Mouse (Mus musculus) neural tube, embryonic 14.5 days (tissue): ENCODE data around the gene Fkbp6. TPM values are rescaled to one million over a fixed set of nuclear protein-coding genes. Genes with fewer than 3 reads are reported as not detected.

Source experiments
- ATAC-seq: fragments of 200-750 bp; cut with Nextera tagmentation; 2 replicates; pipeline ENCODE4 v1.8.0; 2017; ENCODE audit warnings: low read depth, mild to moderate bottlenecking, moderate TSS enrichment, moderate library complexity
- H3K27ac ChIP-seq: fragments of 300-500 bp; sonication (generic); 2 replicates; pipeline ENCODE4 v1.5.1; 2014; ENCODE audit warnings: low read depth, mild to moderate bottlenecking, control low read depth, low read length, moderate library complexity, mixed read lengths
- H3K27me3 ChIP-seq: fragments of 300-500 bp; sonication (generic); 2 replicates; pipeline ENCODE4 v1.6.1; 2014; ENCODE audit warnings: low read length; ENCODE audit not compliant: control insufficient read depth, insufficient read depth
- H3K36me3 ChIP-seq: fragments of 300-500 bp; sonication (generic); 2 replicates; pipeline ENCODE4 v1.6.1; 2014; ENCODE audit warnings: low read length, mixed read lengths; ENCODE audit not compliant: control insufficient read depth, insufficient read depth
- H3K4me1 ChIP-seq: fragments of 300-500 bp; sonication (generic); 2 replicates; pipeline ENCODE4 v1.6.1; 2014; ENCODE audit warnings: low read length; ENCODE audit not compliant: control insufficient read depth, insufficient read depth
- H3K4me2 ChIP-seq: fragments of 300-500 bp; sonication (generic); 2 replicates; pipeline ENCODE4 v1.6.1; 2014; ENCODE audit warnings: mild to moderate bottlenecking, low read depth, low read length, control low read depth
- H3K4me3 ChIP-seq: fragments of 300-500 bp; sonication (generic); 2 replicates; pipeline ENCODE4 v1.5.1; 2014; ENCODE audit warnings: low read depth, low read length, control low read depth, mixed read lengths
- H3K9ac ChIP-seq: fragments of 300-500 bp; sonication (generic); replicated peaks from 2 replicates; pipeline ENCODE4 v1.6.1; 2014; ENCODE audit warnings: low read depth, mild to moderate bottlenecking, control low read depth, low read length, mixed read lengths
- H3K9me3 ChIP-seq: fragments of 300-500 bp; sonication (generic); 2 replicates; pipeline ENCODE4 v1.6.1; 2016; ENCODE audit warnings: low read length; ENCODE audit not compliant: control insufficient read depth
- WGBS: fragments of 180-500 bp; shearing (Covaris S2); extraction: QIAGEN DNeasy Blood & Tissue Kit; methylation state at CpG from one replicate; pipeline ENCODE4 v1.1.7; 2014; 5-methylcytosine and 5-hydroxymethylcytosine counted together
- microRNA-seq: library from miRNA; unstranded; fragments of <30 nt; microRNA quantifications from one replicate; pipeline ENCODE4, GENCODE M21; 2016
- polyA plus RNA-seq: library from polyadenylated mRNA; unstranded; fragments of >200 nt; fragmentation: Nextera tagmentation; extraction: Ambion mirVana; gene quantifications from 2 replicates; pipeline ENCODE4 v1.2.1, GENCODE M21; 2014

Gene Fkbp6
- polyA plus RNA-seq, 1 experiment from 2014 or later: not detected

- no peak for ATAC-seq
- Histone ChIP-seq H3K27ac (no peak overlapping the region), H3K4me1 (no peaks in the 10 kb centered on the region), H3K9ac (no peak overlapping the region), H3K36me3 (peaks cover 72% of the 10 kb centered on the region), H3K4me2 (no peak overlapping the region), H3K27me3 (no peaks in the 10 kb centered on the region), H3K9me3 (no peaks in the 10 kb centered on the region), H3K4me3 (no peak overlapping the region)
- WGBS: 100% methylated on average over 1 of the region's 1 CpGs
Measured at GRCm38 (mm10) chr5:135243166-135243565, 106.7 kb downstream of the Fkbp6 start.

GRCm38 (mm10) chr5:135242608-135243007, 107.2 kb downstream of the Fkbp6 start:
- peaks cover 75% of the 10 kb centered on the region for H3K36me3 ChIP-seq

GRCm38 (mm10) chr5:135242136-135242535, 107.7 kb downstream of the Fkbp6 start:
- H3K4me3 ChIP-seq: no peak overlapping the region
- no peaks in the 10 kb centered on the region for H3K4me1 ChIP-seq
- peaks cover 80% of the 10 kb centered on the region for H3K36me3 ChIP-seq
- H3K27ac ChIP-seq: no peak overlapping the region
- no peak overlapping the region for H3K4me2 ChIP-seq
- no peaks in the 10 kb centered on the region for H3K27me3 ChIP-seq
- WGBS: 70% methylated on average over 12 of the region's 12 CpGs
- no peaks in the 10 kb centered on the region for H3K9me3 ChIP-seq
- ATAC-seq: no peak
- no peak overlapping the region for H3K9ac ChIP-seq

More at GRCm38 (mm10) chr5:135242608-135243007, 107.2 kb downstream of the Fkbp6 start:
- Histone ChIP-seq H3K4me1 (no peaks in the 10 kb centered on the region), H3K9me3 (no peaks in the 10 kb centered on the region), H3K27me3 (no peaks in the 10 kb centered on the region), H3K4me2 (no peak overlapping the region), H3K27ac (no peak overlapping the region), H3K4me3 (no peak overlapping the region), H3K9ac (no peak overlapping the region)
- ATAC-seq: no peak
- 80% methylated on average over 3 of the region's 3 CpGs for WGBS

Small RNA genes within 50 kb of the gene (microRNA-seq; reads per million reads assigned to microRNA genes)
- gene Mir7033: not detected

Other genes with a start within 250 kb of the Fkbp6 start
- gene Tbl2, start 200.4 kb downstream of the Fkbp6 start, polyA plus RNA-seq: 16.4 and 17.2 TPM in 2 replicates
- gene Bcl7b, start 181.8 kb downstream of the Fkbp6 start, polyA plus RNA-seq: 40.0 and 41.6 TPM in 2 replicates
- 35.0 and 37.3 TPM in 2 replicates for gene Baz1b, start 162.8 kb downstream of the Fkbp6 start, polyA plus RNA-seq
- gene Fzd9, start 98.8 kb downstream of the Fkbp6 start, polyA plus RNA-seq: 10.0 and 12.0 TPM in 2 replicates
- not detected in 2 replicates for gene Trim50, start 3.3 kb upstream of the Fkbp6 start, polyA plus RNA-seq
- 22.8 and 23.0 TPM in 2 replicates for gene Nsun5, start 19.9 kb upstream of the Fkbp6 start, polyA plus RNA-seq
- gene Pom121, start 44.5 kb upstream of the Fkbp6 start, polyA plus RNA-seq: 9.4 and 11.4 TPM in 2 replicates
- gene Hip1, start 195.1 kb upstream of the Fkbp6 start, polyA plus RNA-seq: 49.0 and 52.4 TPM in 2 replicates
- gene Ccl26, start 213.5 kb upstream of the Fkbp6 start, polyA plus RNA-seq: not detected in 2 replicates
- gene Ccl24, start 223.0 kb upstream of the Fkbp6 start, polyA plus RNA-seq: 3.7 TPM in 1 of 2 replicates, not detected in the other